Mouse (Mus musculus): ENCODE measurements around the gene Mta3.
A peak's percentile ranks its signal among the peaks of the same experiment; 100 is the strongest.

Mta3 gene

DNA sequence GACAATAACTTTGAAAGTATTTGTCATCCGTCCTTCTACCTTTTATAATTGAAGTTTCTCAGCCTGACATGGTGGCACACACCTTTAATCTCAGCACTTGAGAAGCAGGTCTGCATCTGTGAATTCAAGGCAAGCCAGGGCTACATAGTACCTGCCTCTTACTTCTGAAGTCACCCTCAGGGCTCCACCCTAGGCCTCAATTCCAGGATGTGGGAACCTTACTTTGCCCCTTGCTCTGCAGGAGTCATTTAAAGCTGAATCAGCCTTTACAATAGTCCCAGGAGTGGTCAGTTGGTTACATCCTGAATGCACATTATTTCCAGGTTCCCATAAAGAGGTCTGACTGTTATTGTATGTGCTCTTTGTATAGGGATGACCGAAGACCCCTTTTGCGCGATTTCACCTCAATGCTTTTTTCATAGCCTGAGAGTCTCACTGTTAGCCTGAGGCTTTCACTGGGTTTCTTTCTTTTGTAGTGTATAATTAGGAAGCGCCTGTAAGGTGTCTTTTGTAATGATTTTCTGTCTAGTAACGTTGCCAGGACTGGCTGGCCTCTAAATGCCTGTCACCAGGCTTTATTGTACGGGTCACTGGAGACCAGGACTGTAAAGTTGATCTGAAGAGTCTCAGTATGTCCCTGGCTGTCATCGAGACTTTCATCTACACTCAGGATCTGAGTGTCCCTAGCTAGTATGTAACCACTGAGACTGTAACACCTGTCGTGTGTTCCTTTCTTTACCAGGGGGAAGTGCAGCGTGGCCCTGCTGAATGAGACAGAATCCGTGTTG is 47.3 kb downstream of the Mta3 start:
- no peak for DNase-seq (ENCODE audit: extremely low spot score, low spot score)

DNA sequence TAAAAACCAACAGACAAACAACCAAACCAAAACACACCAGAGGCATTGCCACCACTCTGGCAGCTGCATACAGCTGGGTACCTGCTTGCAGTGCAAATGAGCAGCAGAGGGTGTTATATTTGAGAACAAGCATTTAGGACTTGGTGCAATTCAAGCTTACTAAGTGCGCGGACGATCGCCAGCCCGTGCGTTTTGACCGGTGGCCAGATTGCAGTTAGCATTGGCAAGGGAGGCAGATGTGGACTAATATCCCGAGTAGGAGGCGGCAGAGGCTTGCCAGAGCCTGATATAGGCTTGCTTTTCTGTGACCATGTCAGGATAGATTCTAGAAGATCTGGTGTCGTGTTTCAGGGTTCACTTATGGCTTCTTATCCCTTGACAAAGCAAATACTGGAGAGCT is 52.1 kb downstream of the Mta3 start:
- no peak for DNase-seq (ENCODE audit: extremely low spot score, low spot score)

DNA sequence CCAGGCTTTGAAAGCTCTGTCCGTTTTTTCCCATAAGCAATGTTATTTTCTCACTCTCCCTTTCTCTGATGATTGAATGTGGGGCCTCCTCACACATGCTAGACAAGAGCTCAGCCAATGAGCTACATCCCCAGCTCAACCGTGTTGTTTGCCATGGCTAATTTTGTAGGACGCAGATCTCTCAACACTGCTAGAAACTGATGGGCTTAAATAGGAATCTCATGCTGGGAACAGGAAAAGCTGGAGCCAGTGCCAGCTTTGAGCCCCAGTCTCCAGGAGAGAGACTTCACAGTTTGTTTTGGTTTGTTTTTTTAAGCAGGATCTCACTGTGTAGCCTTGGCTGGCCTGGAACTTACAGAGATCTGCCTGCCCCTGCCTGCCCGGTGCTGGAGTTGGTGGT is 53.6 kb downstream of the Mta3 start:
- DNase-seq (ENCODE audit: extremely low spot score, low spot score), result no peak

DNA sequence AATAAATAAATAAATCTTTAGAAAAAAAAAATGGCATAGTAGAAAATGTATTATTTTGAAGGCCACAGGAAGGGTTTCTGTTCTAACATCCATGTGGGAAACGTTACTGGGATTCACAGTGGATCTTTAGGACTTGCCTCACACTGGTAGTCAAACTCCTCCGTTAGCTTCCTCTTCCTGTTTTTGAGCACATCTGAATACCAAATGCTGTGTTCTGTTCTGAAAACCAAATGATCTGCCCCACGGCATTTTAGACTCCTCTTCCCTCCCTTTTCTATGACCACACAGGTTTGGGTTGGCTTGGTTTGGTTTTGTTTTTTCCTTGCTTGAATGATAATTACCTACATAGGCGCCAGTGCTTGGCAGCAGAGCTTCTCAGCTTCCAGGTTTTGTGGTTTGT is 58.6 kb downstream of the Mta3 start:
- DNase-seq (ENCODE audit: extremely low spot score, low spot score), result no peak

DNA sequence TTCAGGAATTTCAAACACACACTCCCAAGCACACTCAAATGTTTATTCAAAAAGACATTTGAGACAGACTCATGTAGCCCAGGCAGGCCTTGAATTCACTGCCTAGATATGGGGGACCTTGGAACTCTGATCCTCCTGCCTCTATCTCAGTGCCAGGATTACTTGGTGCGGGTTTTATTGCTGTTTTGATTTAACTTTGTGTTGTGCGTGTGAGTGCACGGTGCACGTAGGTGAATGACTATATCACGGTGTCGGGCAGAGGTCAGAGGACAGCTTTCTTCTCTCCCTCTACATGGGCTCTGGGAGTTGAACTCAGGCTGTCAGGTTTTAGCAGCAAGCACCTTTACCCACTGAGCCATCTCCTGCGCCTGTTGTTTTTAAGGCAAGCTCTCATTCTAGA is 61.1 kb downstream of the Mta3 start:
- no peak for DNase-seq (ENCODE audit: extremely low spot score, low spot score)

DNA sequence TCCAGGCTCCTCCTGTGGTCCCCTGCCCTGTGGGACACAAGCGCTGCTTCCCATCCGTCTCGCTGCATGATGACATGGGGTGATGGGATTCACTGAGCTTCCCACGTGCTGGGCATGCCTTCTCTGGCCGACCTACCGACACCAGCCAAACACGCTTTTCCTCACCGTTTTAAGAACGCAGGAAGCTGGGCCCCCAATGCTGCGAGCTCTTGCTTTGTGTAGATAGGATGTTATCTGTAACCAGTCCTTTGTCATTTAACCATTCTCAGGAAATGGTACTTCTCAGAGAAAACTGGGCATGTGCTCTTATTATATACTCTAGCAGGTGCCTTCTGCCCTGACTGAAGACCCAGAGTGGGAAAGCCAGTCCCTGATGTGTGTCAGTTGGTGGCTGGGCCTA is 62.3 kb downstream of the Mta3 start:
- no peak for DNase-seq (ENCODE audit: extremely low spot score, low spot score)

DNA sequence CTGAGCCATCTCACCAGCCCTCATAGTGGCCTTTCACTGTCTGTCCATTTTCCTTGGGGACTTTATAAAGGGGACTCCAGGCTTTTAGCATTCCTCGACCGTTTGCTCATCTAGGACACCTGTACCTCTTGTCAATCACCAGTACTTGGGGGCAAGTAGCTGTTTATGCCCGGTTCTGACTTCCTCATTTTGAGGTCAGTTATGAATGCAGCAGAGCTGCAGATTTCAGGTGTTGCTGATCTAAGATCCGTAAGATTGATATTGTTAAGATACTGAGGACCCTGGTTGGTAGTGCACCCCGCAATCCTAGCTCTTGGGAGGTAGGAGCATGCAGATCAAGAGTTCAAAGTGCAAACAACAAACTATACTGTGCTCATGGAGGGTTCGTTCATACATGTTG is 64.4 kb downstream of the Mta3 start:
- DNase-seq (ENCODE audit: extremely low spot score, low spot score), result no peak

DNA sequence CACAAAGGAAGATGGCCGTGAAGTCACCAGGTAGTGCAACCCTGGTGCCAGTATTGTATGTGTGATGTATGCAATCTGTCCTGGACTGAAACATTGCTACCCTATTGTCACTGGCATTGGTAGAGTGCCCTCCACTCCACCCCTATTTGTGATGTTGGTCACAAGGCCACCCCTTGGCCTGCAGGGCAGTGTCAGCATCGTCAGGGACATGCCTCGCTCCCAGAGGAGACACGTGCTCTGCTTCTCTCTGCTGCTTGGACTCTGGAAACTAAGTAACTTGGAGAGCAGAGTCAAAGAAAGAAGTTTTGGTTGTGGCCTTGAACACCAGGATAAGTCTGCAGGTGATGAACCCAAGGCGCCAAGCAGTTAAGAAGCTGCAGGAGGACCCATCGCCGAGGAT is 65.0 kb downstream of the Mta3 start:
- no peak for DNase-seq (ENCODE audit: extremely low spot score, low spot score)

DNA sequence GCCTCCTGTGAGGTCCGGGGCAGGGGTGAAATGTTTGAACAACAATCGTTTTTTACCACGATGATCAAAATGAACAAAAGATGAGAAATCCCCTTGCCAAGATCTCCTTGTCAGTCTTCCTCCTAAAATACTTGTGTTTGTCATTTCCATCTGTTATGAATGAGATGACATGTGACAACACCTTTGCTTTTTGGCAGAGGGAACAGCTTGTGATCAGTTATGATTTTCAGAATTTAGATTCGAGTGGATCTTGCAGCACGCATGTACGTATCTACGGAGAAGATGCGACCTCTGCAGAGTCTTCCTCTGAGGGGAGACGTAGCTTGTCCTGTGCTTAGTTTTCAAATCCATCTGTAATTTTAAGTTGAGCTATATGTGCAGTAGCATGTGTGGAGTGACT is 66.1 kb downstream of the Mta3 start:
- no peak for DNase-seq (ENCODE audit: extremely low spot score, low spot score)

DNA sequence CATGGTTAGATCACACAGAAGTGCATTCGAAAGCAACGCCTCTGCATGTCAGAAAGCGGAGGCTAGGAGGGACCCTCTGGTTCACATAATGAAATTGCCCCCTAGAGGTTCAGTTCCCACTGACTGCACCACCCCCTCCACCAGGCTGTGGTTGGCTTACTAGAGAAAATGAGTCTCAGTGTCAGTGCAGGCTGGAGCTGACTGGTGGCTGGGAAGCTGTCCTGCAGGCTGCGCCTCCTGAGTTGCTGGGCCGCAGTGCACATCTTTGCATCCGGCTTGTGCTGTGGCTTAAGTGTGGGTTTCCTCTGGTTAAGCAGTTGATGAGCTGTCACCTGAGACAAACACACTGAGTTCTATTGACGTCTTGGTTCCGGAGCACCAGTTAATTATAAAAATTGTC is 66.7 kb downstream of the Mta3 start:
- no peak for DNase-seq (ENCODE audit: extremely low spot score, low spot score)

DNA sequence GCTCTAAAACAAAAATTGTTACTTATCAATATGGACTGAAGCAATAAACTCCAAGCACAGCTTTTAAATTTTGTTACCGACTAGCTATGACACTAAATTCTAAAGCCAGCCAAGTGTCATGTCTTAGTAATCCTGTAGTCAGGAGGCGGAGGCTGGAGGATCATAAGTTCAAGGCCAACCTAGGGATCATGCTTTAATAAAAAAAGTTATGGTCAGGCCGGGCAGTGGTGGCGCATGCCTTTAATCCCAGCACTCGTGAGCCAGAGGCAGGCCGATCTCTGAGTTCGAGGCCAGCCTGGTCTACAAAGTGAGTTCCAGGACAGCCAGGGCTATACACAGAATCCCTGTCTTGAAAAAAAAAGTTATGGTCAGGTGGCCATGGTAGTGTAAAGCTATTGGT is 71.0 kb downstream of the Mta3 start:
- DNase-seq (ENCODE audit: extremely low spot score, low spot score), result no peak

DNA sequence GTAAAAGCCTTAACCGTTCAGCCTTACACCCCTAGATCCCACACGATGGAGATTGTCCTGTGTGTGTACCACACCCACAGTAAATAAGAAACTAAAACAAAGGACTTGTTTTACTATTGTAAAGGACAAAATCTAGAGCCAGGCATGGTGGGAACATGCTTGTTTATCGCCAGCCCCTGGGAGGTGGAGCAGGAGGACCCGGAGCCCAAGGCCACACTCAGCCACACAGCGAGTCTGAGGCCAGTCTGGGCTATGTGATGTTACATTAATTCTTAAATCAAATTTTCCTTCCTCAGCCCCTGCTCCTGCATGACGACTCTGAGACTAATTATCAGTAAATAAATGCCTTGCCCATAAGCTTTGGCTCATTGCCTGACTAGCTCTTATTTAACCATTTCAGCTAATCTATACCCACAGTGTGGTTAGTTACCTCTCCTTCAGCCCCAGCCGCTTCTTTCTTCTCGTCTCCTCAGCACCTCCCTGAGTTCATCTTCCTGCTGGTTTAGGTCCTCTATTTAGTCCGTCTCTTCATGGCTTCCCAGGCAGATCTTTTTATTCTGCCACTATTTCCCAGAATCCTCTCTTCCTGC is 71.6 kb downstream of the Mta3 start:
- no peak for DNase-seq (ENCODE audit: extremely low spot score, low spot score)

DNA sequence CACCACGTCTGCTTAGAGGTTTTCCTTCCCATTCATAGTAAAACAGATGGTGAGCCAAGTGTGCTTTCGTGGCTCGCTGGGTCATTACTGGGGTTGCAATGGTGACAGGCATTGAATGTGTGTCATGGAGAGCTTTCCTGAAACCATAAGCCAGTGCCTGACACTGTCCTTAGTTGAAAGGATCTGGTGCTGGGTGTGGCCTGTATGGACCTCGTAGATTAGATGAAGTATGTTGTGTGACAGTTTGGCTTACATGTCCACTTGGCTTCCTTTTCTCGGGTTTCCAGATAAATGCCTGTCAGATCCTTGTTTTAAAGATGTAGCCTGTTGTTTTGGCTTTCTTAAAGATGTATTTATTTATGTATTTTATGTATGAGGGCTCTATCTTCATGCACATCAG is 74.3 kb downstream of the Mta3 start:
- no peak for DNase-seq (ENCODE audit: extremely low spot score, low spot score)

DNA sequence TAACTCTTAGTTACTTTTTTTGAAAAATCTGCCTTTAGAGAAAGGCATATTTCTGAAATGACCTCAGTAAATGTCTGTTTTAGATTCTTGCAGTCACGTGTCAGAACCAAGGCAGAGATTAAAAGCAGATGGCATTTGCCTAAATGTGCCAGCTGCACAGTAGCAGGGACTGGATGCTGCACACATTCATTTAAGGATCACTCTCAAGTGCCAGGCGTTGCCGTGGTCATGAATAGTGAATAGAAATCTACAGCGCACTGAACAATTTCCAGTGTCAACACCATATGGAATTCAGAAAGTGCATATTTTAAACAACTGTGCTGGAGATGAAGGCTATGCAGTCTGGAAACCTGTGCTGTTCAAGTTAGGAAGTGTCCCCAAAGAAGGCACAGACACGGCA is 76.8 kb downstream of the Mta3 start:
- no peak for DNase-seq (ENCODE audit: extremely low spot score, low spot score)

DNA sequence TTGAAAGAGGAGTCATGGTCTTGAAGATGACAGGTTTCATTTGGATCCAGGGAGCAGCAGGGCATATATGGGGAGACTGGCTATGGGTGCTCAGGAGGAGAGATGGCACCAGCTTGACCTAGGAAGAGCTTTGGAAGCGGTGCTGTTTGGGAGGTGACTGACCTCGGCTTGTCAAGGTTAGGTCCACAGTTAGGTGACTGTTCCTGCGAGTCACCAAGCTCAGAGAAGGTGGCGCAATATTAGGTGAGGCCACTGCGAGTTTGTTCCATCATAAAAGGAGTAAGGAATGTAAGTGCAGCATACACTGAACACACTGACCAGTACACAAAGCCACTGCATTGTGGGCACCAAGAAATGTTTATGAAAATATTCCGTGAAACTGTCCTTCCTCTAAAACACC is 80.5 kb downstream of the Mta3 start:
- DNase-seq (ENCODE audit: extremely low spot score, low spot score), result no peak

DNA sequence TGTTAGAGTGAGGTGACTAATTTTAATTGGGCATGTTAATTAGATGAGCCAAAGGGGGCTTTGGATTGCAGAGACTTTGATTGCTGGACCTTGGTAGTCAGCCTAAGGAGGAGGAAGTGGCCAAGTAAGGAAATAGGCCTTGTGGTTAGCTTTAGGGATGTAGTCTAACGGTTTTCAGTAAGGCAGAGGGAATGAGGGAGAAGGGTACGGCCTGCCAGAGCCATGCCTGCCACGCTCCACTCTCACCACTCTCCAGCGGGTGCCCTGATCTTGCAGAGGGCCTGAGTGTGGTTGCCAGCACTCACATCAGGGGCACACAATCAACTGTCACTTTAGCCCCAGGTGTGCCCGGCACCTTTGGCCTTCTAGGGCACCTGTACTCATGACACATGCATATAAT is 84.2 kb downstream of the Mta3 start:
- no peak for DNase-seq (ENCODE audit: extremely low spot score, low spot score)

DNA sequence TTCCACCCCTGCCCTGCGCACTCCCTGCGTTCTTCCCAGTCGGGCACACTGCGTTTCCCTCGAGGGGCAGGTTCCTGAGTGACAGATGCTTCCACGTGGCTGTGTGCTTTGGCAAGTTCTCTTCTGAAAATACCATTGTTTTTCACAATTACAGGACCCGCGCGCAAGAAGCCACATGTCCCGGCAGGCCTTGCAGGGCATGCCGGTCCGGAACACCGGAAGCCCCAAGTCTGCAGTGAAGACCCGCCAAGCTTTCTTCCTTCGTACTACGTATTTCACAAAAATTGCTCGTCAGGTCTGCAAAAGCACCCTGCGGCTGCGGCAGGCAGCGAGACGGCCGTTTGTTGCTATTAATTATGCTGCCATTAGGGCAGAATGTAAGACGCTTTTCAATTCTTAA is 86.4 kb downstream of the Mta3 start:
- no peak for DNase-seq (ENCODE audit: extremely low spot score, low spot score)

DNA sequence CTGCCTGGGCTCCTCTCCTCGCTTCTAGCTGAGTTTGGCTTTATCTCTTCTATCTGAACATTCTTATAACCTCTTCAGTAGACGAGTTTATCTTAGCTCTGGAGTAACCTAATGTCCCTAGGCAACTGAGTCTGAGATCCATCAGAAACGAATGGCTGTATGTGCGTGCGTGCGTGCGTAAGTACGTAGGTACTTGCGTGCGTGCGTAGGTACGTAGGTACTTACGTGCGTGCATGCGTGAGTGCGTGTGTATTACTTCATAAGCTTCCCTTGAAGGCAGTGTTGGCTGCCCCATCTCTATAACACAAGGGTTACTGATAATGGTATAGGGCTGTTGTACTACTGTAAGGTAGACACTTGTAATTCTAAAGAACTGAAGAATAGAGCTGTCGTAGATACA is 89.2 kb downstream of the Mta3 start:
- DNase-seq (ENCODE audit: extremely low spot score, low spot score), result no peak

DNA sequence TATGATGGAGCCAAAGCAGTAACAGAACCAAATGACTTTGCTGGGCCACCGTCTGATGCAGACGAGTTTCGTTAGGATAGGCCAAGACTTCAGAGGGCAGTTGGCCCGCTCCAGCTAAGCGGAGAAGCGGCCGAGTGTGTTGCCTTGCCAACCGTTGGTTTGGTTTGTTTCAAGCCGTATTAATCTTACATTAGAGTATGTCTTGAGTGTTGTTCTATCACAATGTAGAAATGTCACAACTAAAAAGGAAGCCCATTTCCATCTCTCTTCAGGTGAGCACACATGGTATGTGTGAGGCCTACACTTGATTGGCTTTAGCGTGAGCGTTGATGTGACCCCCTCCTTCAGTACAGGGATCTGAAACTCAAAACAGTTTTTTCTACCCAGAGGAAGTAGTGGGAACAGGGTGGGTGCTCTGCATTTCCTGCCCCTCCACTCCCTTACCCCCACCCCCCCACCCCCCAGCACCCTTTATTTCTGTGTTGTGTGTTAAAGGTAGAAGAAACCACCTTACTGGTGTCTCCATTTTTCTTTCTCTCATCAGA is 93.6 kb downstream of the Mta3 start:
- DNase-seq (ENCODE audit: extremely low spot score, low spot score), result no peak

DNA sequence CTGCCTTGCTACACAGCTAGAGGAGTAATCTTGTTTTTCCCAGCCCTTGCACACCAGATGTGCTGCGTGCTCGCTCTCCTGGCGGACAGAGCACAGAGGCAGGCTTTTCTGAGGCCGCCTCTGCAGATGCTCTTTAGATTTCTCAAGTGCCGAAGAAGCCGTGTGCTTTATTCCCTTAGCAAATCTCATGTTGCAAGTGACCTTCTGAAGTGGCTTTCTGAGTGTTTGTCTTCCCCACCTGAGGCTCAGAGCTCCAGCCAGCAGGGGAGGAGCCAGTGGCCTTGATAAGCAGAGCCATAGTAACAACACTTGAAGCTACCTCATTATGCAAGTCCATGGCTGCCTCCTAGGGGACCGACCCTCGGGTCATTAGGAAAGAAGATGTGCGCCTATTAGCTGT is 98.0 kb downstream of the Mta3 start:
- DNase-seq (ENCODE audit: extremely low spot score, low spot score), result no peak

DNA sequence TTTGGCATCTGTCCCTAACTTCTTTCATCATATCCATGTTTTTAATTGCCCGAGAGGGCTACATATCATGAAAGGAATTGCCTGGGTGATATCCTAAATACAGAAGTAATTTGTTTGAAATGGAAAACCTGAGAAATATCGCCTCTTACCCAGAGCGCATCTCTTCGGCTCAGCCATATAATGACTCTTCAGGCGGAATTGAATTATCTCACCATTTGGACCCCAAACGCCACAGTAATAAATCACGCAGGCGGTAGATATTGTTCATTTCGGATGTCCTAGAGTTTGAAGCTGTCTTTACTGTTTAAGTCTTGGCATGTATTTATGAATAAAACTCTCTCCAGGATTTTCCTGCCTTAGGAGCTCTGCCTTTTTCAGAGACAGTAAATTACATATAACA is 99.1 kb downstream of the Mta3 start:
- no peak for DNase-seq (ENCODE audit: extremely low spot score, low spot score)

DNA sequence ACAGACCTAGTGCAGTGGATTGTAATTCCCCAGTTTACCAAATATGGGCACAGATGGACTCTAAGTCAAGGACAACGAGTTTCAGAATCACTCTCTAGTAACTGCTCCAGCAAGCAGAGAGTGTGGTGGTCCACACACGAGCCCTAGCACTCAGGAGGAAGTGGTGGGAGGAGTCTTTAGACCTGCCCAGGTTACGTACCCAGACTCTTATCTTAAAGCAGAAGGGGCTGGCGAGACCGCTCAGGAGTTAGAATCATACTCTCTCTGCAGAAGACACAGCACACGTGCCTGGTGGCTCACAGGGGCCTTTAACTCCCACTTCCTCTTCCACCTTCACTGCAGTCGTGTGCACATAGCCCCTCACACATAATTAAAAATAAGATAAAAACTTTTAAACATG is 101.4 kb downstream of the Mta3 start:
- no peak for DNase-seq (ENCODE audit: extremely low spot score, low spot score)

DNA sequence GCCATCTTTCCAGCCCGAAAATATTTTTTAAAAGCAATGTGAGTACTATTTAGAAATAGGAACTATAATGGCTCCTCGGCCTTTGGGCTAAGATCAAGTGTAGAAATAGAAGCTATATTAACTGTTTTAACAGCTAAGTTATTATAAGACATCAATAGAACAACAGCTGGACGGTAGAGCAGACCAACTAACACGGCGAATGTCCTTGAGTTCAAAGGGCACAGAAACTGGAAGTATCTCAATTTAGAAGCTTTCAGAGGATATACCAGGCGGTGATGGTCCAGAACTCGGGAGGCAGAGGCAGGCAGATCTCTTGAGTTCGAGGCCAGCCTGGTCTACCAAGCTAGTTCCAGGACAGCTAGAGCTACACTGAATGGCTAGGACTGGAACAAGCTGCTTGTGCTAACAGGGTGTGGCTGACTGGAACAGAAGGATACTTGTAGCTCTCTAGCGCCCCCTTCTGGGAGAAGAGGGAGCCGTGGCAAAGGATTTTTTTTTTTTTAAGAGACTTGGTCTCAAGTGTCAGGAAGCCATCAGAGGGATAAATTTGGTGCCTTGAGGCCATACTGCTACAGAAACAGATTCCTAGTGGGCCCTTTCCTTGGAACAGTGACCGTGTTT is 101.9 kb downstream of the Mta3 start:
- peak; percentile 60 for DNase-seq (ENCODE audit: extremely low spot score, low spot score)
